Mouse (Mus musculus) testis, postnatal 10 days (tissue): ENCODE data around the gene Prdx2.
A peak's percentile ranks its signal among the peaks of the same experiment; 100 is the strongest.

Experiments
- DNase-seq: peaks from one replicate; pipeline ENCODE4 v3.0.0; 2021; ENCODE audit warnings: low spot score

Gene Prdx2

GRCm38 (mm10) chr8:84969241-84970134 is at the start of gene Prdx2, which contains the start of the genes Gm49661 and Rnaseh2a:
Gene Prdx2, plus strand, starts transcription at chr8:84969587.
Gene Gm49661, minus strand, starts transcription at chr8:84969433.
Gene Rnaseh2a, minus strand, starts transcription at chr8:84969767.
- DNase-seq: peak; percentile 85

- no peak for DNase-seq
These were observed 47.8 kb upstream of the Prdx2 start for GRCm38 (mm10) chr8:84921596-84921995.

GRCm38 (mm10) chr8:84925557-84925956 is 43.8 kb upstream of the Prdx2 start:
- no peak for DNase-seq

GRCm38 (mm10) chr8:84927513-84927912 is 41.9 kb upstream of the Prdx2 start:
- no peak for DNase-seq

- peak; percentile 85 for DNase-seq
These were observed 40.7 kb upstream of the Prdx2 start for GRCm38 (mm10) chr8:84928456-84929306.

- no peak for DNase-seq
These were observed 38.8 kb upstream of the Prdx2 start for GRCm38 (mm10) chr8:84930582-84930981.

- no peak for DNase-seq
These were observed 35.4 kb upstream of the Prdx2 start for GRCm38 (mm10) chr8:84933767-84934559.

GRCm38 (mm10) chr8:84934860-84935259 is 34.5 kb upstream of the Prdx2 start:
- no peak for DNase-seq

GRCm38 (mm10) chr8:84935489-84935888 is 33.9 kb upstream of the Prdx2 start:
- DNase-seq: no peak

GRCm38 (mm10) chr8:84936041-84936961 is 33.1 kb upstream of the Prdx2 start:
- DNase-seq: no peak

- peak; percentile 80 for DNase-seq
These were observed 32.3 kb upstream of the Prdx2 start, which contains the start of gene Mast1 for GRCm38 (mm10) chr8:84936962-84937546. Gene Mast1, minus strand, starts transcription at chr8:84937359.

- DNase-seq: no peak
These were observed 31.5 kb upstream of the Prdx2 start for GRCm38 (mm10) chr8:84937620-84938485.

GRCm38 (mm10) chr8:84943699-84944098 is 25.7 kb upstream of the Prdx2 start:
- no peak for DNase-seq

- peak; percentile 71 for DNase-seq
These were observed 24.8 kb upstream of the Prdx2 start for GRCm38 (mm10) chr8:84944478-84945160.

- no peak for DNase-seq
These were observed 24.2 kb upstream of the Prdx2 start for GRCm38 (mm10) chr8:84945235-84945632.

- DNase-seq: no peak
These were observed 23.5 kb upstream of the Prdx2 start for GRCm38 (mm10) chr8:84945633-84946527.

- no peak for DNase-seq
These were observed 22.7 kb upstream of the Prdx2 start, which contains the start of gene Rtbdn for GRCm38 (mm10) chr8:84946528-84947240. Gene Rtbdn, plus strand, starts transcription at chr8:84946991.
